Mouse (Mus musculus) stomach, embryonic 15.5 days (tissue): ENCODE results near the gene Tmem131l. TPM values are rescaled to one million over a fixed set of nuclear protein-coding genes. Genes with fewer than 3 reads are reported as not detected.
A peak's percentile ranks its signal among the peaks of the same experiment; 100 is the strongest.

Experiments
- ATAC-seq: fragments of 200-750 bp; cut with Nextera tagmentation; 2 replicates; pipeline ENCODE4 v1.8.0; 2017; ENCODE audit warnings: low read depth, moderate number of reproducible peaks, moderate TSS enrichment; ENCODE audit not compliant: insufficient read depth, low FRiP score
- H3K27ac ChIP-seq: fragments of 300-500 bp; sonication (generic); 2 replicates; pipeline ENCODE4 v1.5.1; 2015; ENCODE audit warnings: mild to moderate bottlenecking, inconsistent platforms
- H3K27me3 ChIP-seq: fragments of 300-500 bp; sonication (generic); replicated peaks from 2 replicates; pipeline ENCODE4 v1.6.1; 2015; ENCODE audit warnings: inconsistent platforms
- H3K36me3 ChIP-seq: fragments of 300-500 bp; sonication (generic); 2 replicates; pipeline ENCODE4 v1.6.1; 2015; ENCODE audit warnings: inconsistent platforms
- H3K4me1 ChIP-seq: fragments of 300-500 bp; sonication (generic); 2 replicates; pipeline ENCODE4 v1.6.1; 2015; ENCODE audit warnings: inconsistent platforms
- H3K4me2 ChIP-seq: fragments of 300-500 bp; sonication (generic); 2 replicates; pipeline ENCODE4 v1.6.1; 2015; ENCODE audit warnings: mild to moderate bottlenecking, inconsistent platforms
- H3K4me3 ChIP-seq: fragments of 300-500 bp; sonication (generic); replicated peaks from 2 replicates; pipeline ENCODE4 v1.5.1; 2015; ENCODE audit warnings: inconsistent platforms
- H3K9ac ChIP-seq: fragments of 300-500 bp; sonication (generic); 2 replicates; pipeline ENCODE4 v1.6.1; 2015; ENCODE audit warnings: inconsistent platforms
- H3K9me3 ChIP-seq: fragments of 300-500 bp; sonication (generic); 2 replicates; pipeline ENCODE4 v1.6.1; 2016; ENCODE audit warnings: inconsistent platforms
- WGBS: fragments of 180-500 bp; shearing (Covaris S2); methylation state at CpG from one replicate; pipeline ENCODE4 v1.1.7; 2015; 5-methylcytosine and 5-hydroxymethylcytosine counted together
- polyA plus RNA-seq: library from polyadenylated mRNA; unstranded; fragments of >200 nt; fragmentation: Nextera tagmentation; extraction: Ambion mirVana; gene quantifications from 2 replicates; pipeline ENCODE4 v1.2.1, GENCODE M21; 2015

The Tmem131l gene
- polyA plus RNA-seq, 1 experiment from 2014 or later = 44.9 TPM

- Histone ChIP-seq H3K36me3 (no peaks in the 10 kb centered on the region), H3K9me3 (no peaks in the 10 kb centered on the region), H3K9ac (no peak overlapping the region), H3K27me3 (no peaks in the 10 kb centered on the region), H3K4me1 (0 out of 2 replicates have a peak, but pooled peaks cover 2% of the 10 kb centered on the region), H3K4me2 (no peak overlapping the region), H3K27ac (peak overlapping the region; percentile 41; the same call in 1 of the 2 replicates), H3K4me3 (no peak overlapping the region)
- peak; percentile 77 for ATAC-seq
- WGBS = 66% methylated on average over 6 of the region's 6 CpGs
These were observed 37.4 kb downstream of the Tmem131l start for GRCm38 (mm10) chr3:84002433-84003090.

GRCm38 (mm10) chr3:83997563-83997962, 42.4 kb downstream of the Tmem131l start:
- Histone ChIP-seq H3K27ac (no peak overlapping the region), H3K9me3 (no peaks in the 10 kb centered on the region), H3K4me3 (no peak overlapping the region), H3K27me3 (no peaks in the 10 kb centered on the region), H3K4me2 (no peak overlapping the region), H3K9ac (no peak overlapping the region), H3K4me1 (peaks cover 12% of the 10 kb centered on the region; the same call in 1 of the 2 replicates), H3K36me3 (no peaks in the 10 kb centered on the region)
- WGBS = 52% methylated on average over 5 of the region's 5 CpGs
- ATAC-seq = no peak

- ATAC-seq = no peak
- Histone ChIP-seq H3K27me3 (no peaks in the 10 kb centered on the region), H3K4me3 (no peak overlapping the region), H3K4me1 (peaks cover 12% of the 10 kb centered on the region; the same call in 1 of the 2 replicates), H3K27ac (no peak overlapping the region), H3K9me3 (no peaks in the 10 kb centered on the region), H3K9ac (no peak overlapping the region), H3K36me3 (no peaks in the 10 kb centered on the region), H3K4me2 (no peak overlapping the region)
- WGBS = 75% methylated on average over 3 of the region's 3 CpGs
These were observed 42.9 kb downstream of the Tmem131l start for GRCm38 (mm10) chr3:83997036-83997435.

GRCm38 (mm10) chr3:83996086-83996485, 43.9 kb downstream of the Tmem131l start:
- no peak overlapping the region for H3K4me2 ChIP-seq
- no peaks in the 10 kb centered on the region for H3K27me3 ChIP-seq
- H3K4me1 ChIP-seq = peaks cover 12% of the 10 kb centered on the region; the same call in 1 of the 2 replicates
- 87% methylated on average over 6 of the region's 6 CpGs for WGBS
- no peak overlapping the region for H3K9ac ChIP-seq
- H3K27ac ChIP-seq = no peak overlapping the region
- no peak for ATAC-seq
- no peak overlapping the region for H3K4me3 ChIP-seq
- no peaks in the 10 kb centered on the region for H3K9me3 ChIP-seq
- H3K36me3 ChIP-seq = no peaks in the 10 kb centered on the region

GRCm38 (mm10) chr3:83995254-83995830, 44.6 kb downstream of the Tmem131l start:
- 61% methylated on average over 9 of the region's 9 CpGs for WGBS
- ATAC-seq = no peak
- Histone ChIP-seq H3K27me3 (no peaks in the 10 kb centered on the region), H3K36me3 (no peaks in the 10 kb centered on the region), H3K9me3 (no peaks in the 10 kb centered on the region), H3K4me3 (no peak overlapping the region), H3K4me2 (no peak overlapping the region), H3K4me1 (peaks cover 15% of the 10 kb centered on the region; the same call in 1 of the 2 replicates), H3K27ac (no peak overlapping the region), H3K9ac (no peak overlapping the region)

GRCm38 (mm10) chr3:83994217-83994839, 45.6 kb downstream of the Tmem131l start:
- no peaks in the 10 kb centered on the region for H3K27me3 ChIP-seq
- peaks cover 17% of the 10 kb centered on the region for H3K4me1 ChIP-seq
- no peak overlapping the region for H3K27ac ChIP-seq
- no peak overlapping the region for H3K9ac ChIP-seq
- WGBS = 30% methylated on average over 8 of the region's 8 CpGs
- H3K36me3 ChIP-seq = no peaks in the 10 kb centered on the region
- H3K4me3 ChIP-seq = no peak overlapping the region
- no peaks in the 10 kb centered on the region for H3K9me3 ChIP-seq
- ATAC-seq = peak; percentile 64
- H3K4me2 ChIP-seq = no peak overlapping the region

GRCm38 (mm10) chr3:83993089-83993516, 46.9 kb downstream of the Tmem131l start:
- Histone ChIP-seq H3K27ac (no peak overlapping the region), H3K4me2 (no peak overlapping the region), H3K9ac (no peak overlapping the region), H3K9me3 (no peaks in the 10 kb centered on the region), H3K4me1 (peaks cover 29% of the 10 kb centered on the region), H3K4me3 (no peak overlapping the region), H3K27me3 (no peaks in the 10 kb centered on the region), H3K36me3 (no peaks in the 10 kb centered on the region)
- 67% methylated on average over 8 of the region's 8 CpGs for WGBS
- no peak for ATAC-seq

GRCm38 (mm10) chr3:83991691-83992524, 48.1 kb downstream of the Tmem131l start:
- Histone ChIP-seq H3K9ac (no peak overlapping the region), H3K27me3 (no peaks in the 10 kb centered on the region), H3K36me3 (no peaks in the 10 kb centered on the region), H3K4me1 (peaks cover 38% of the 10 kb centered on the region), H3K4me2 (no peak overlapping the region), H3K9me3 (no peaks in the 10 kb centered on the region), H3K27ac (no peak overlapping the region), H3K4me3 (no peak overlapping the region)
- WGBS = 80% methylated on average over 8 of the region's 8 CpGs
- ATAC-seq = no peak

GRCm38 (mm10) chr3:83988214-83988613, 51.8 kb downstream of the Tmem131l start:
- Histone ChIP-seq H3K4me2 (peak overlapping the region; percentile 17; the same call in 1 of the 2 replicates), H3K27me3 (no peaks in the 10 kb centered on the region), H3K36me3 (no peaks in the 10 kb centered on the region), H3K9ac (no peak overlapping the region), H3K4me1 (peaks cover 47% of the 10 kb centered on the region), H3K9me3 (no peaks in the 10 kb centered on the region), H3K4me3 (no peak overlapping the region), H3K27ac (peak overlapping the region; percentile 69)
- no peak for ATAC-seq
- WGBS = 25% methylated on average over 4 of the region's 4 CpGs

- Histone ChIP-seq H3K4me1 (peaks cover 43% of the 10 kb centered on the region), H3K4me3 (no peak overlapping the region), H3K9me3 (no peaks in the 10 kb centered on the region), H3K36me3 (no peaks in the 10 kb centered on the region), H3K4me2 (no peak overlapping the region), H3K9ac (no peak overlapping the region), H3K27me3 (no peaks in the 10 kb centered on the region), H3K27ac (peak overlapping the region; percentile 48)
- no peak for ATAC-seq
- 67% methylated on average over 8 of the region's 8 CpGs for WGBS
These were observed 52.4 kb downstream of the Tmem131l start for GRCm38 (mm10) chr3:83987533-83988112.

GRCm38 (mm10) chr3:83986740-83987139, 53.2 kb downstream of the Tmem131l start:
- Histone ChIP-seq H3K27ac (no peak overlapping the region), H3K9me3 (no peaks in the 10 kb centered on the region), H3K4me1 (peaks cover 43% of the 10 kb centered on the region), H3K36me3 (no peaks in the 10 kb centered on the region), H3K4me2 (no peak overlapping the region), H3K4me3 (no peak overlapping the region), H3K9ac (no peak overlapping the region), H3K27me3 (no peaks in the 10 kb centered on the region)
- WGBS = 55% methylated on average over 3 of the region's 3 CpGs
- ATAC-seq = no peak
